Mouse (Mus musculus) embryonic facial prominence, embryonic 15.5 days (tissue): ENCODE data around the gene Fam149b. TPM values are rescaled to one million over a fixed set of nuclear protein-coding genes. Genes with fewer than 3 reads are reported as not detected.
A peak's percentile ranks its signal among the peaks of the same experiment; 100 is the strongest.

Experiments used
- ATAC-seq: fragments of 200-750 bp; cut with Nextera tagmentation; 2 replicates; pipeline ENCODE4 v1.8.0; 2017; ENCODE audit warnings: low read depth, moderate TSS enrichment; ENCODE audit not compliant: insufficient number of reproducible peaks, low FRiP score, low TSS enrichment
- H3K27ac ChIP-seq: fragments of 300-500 bp; sonication (generic); replicated peaks from 2 replicates; pipeline ENCODE4 v1.5.1; 2015; ENCODE audit warnings: mild to moderate bottlenecking, inconsistent platforms
- H3K27me3 ChIP-seq: fragments of 300-500 bp; sonication (generic); 2 replicates; pipeline ENCODE4 v1.6.1; 2015; ENCODE audit warnings: inconsistent platforms
- H3K36me3 ChIP-seq: fragments of 300-500 bp; sonication (generic); 2 replicates; pipeline ENCODE4 v1.6.1; 2015; ENCODE audit warnings: mild to moderate bottlenecking, inconsistent platforms
- H3K4me1 ChIP-seq: fragments of 300-500 bp; sonication (generic); 2 replicates; pipeline ENCODE4 v1.6.1; 2015; ENCODE audit warnings: inconsistent platforms
- H3K4me2 ChIP-seq: fragments of 300-500 bp; sonication (generic); replicated peaks from 2 replicates; pipeline ENCODE4 v1.6.1; 2015; ENCODE audit warnings: mild to moderate bottlenecking, inconsistent platforms
- H3K4me3 ChIP-seq: fragments of 300-500 bp; sonication (generic); replicated peaks from 2 replicates; pipeline ENCODE4 v1.5.1; 2015; ENCODE audit warnings: mild to moderate bottlenecking, inconsistent platforms
- H3K9ac ChIP-seq: fragments of 300-500 bp; sonication (generic); 2 replicates; pipeline ENCODE4 v1.6.1; 2015; ENCODE audit warnings: inconsistent platforms
- H3K9me3 ChIP-seq: fragments of 300-500 bp; sonication (generic); replicated peaks from 2 replicates; pipeline ENCODE4 v1.6.1; 2016; ENCODE audit warnings: inconsistent platforms
- WGBS: fragments of 180-500 bp; shearing (Covaris S2); methylation state at CpG from one replicate; pipeline ENCODE4 v1.1.7; 2015; 5-methylcytosine and 5-hydroxymethylcytosine counted together
- polyA plus RNA-seq: library from polyadenylated mRNA; unstranded; fragments of >200 nt; fragmentation: Nextera tagmentation; extraction: Ambion mirVana; gene quantifications from 2 replicates; pipeline ENCODE4 v1.2.1, GENCODE M21; 2015

Fam149b gene
- polyA plus RNA-seq, 1 experiment from 2014 or later, result 36.0 TPM

- no peaks in the 10 kb centered on the region for H3K4me1 ChIP-seq
- no peaks in the 10 kb centered on the region for H3K9me3 ChIP-seq
- 90% methylated on average over 4 of the region's 4 CpGs for WGBS
- H3K36me3 ChIP-seq, result peaks cover 78% of the 10 kb centered on the region
- H3K4me3 ChIP-seq, result no peak overlapping the region
- H3K4me2 ChIP-seq, result no peak overlapping the region
- H3K9ac ChIP-seq, result no peak overlapping the region
- no peak overlapping the region for H3K27ac ChIP-seq
- ATAC-seq, result no peak
- no peaks in the 10 kb centered on the region for H3K27me3 ChIP-seq
These were observed 15.3 kb downstream of the Fam149b start for GRCm38 (mm10) chr14:20363230-20363629.

GRCm38 (mm10) chr14:20368271-20368670, 20.3 kb downstream of the Fam149b start:
- no peak for ATAC-seq
- Histone ChIP-seq H3K4me1 (no peaks in the 10 kb centered on the region), H3K4me3 (no peak overlapping the region), H3K4me2 (no peak overlapping the region), H3K36me3 (peaks cover 56% of the 10 kb centered on the region), H3K27ac (no peak overlapping the region), H3K9me3 (no peaks in the 10 kb centered on the region), H3K27me3 (no peaks in the 10 kb centered on the region), H3K9ac (no peak overlapping the region)
- WGBS, result 94% methylated on average over 3 of the region's 3 CpGs

- Histone ChIP-seq H3K4me3 (no peak overlapping the region), H3K27ac (no peak overlapping the region), H3K4me1 (no peaks in the 10 kb centered on the region), H3K9ac (no peak overlapping the region), H3K4me2 (no peak overlapping the region), H3K9me3 (no peaks in the 10 kb centered on the region), H3K36me3 (peaks cover 54% of the 10 kb centered on the region), H3K27me3 (no peaks in the 10 kb centered on the region)
- ATAC-seq, result no peak
- WGBS, result 83% methylated on average over 7 of the region's 7 CpGs
These were observed 22.8 kb downstream of the Fam149b start for GRCm38 (mm10) chr14:20370798-20371197.

GRCm38 (mm10) chr14:20371854-20372253, 23.9 kb downstream of the Fam149b start:
- WGBS, result 69% methylated on average over 1 of the region's 1 CpGs
- Histone ChIP-seq H3K4me1 (no peaks in the 10 kb centered on the region), H3K9ac (no peak overlapping the region), H3K9me3 (no peaks in the 10 kb centered on the region), H3K4me3 (no peak overlapping the region), H3K4me2 (no peak overlapping the region), H3K36me3 (peaks cover 57% of the 10 kb centered on the region), H3K27ac (no peak overlapping the region), H3K27me3 (no peaks in the 10 kb centered on the region)
- no peak for ATAC-seq

GRCm38 (mm10) chr14:20377112-20377521, 29.2 kb downstream of the Fam149b start:
- Histone ChIP-seq H3K9ac (no peak overlapping the region), H3K27ac (no peak overlapping the region), H3K4me3 (no peak overlapping the region), H3K4me2 (no peak overlapping the region), H3K27me3 (no peaks in the 10 kb centered on the region), H3K4me1 (no peaks in the 10 kb centered on the region), H3K36me3 (peaks cover 52% of the 10 kb centered on the region), H3K9me3 (no peaks in the 10 kb centered on the region)
- no peak for ATAC-seq
- WGBS, result 72% methylated on average over 4 of the region's 4 CpGs

GRCm38 (mm10) chr14:20378313-20379061, 30.5 kb downstream of the Fam149b start:
- peak; percentile 47; the same call in 1 of the 2 replicates for ATAC-seq
- Histone ChIP-seq H3K4me2 (no peak overlapping the region), H3K27ac (no peak overlapping the region), H3K36me3 (peaks cover 53% of the 10 kb centered on the region), H3K4me1 (no peaks in the 10 kb centered on the region), H3K9ac (no peak overlapping the region), H3K9me3 (no peaks in the 10 kb centered on the region), H3K4me3 (no peak overlapping the region), H3K27me3 (no peaks in the 10 kb centered on the region)
- 35% methylated on average over 13 of the region's 13 CpGs for WGBS

- no peak overlapping the region for H3K27ac ChIP-seq
- no peaks in the 10 kb centered on the region for H3K9me3 ChIP-seq
- 79% methylated on average over 5 of the region's 5 CpGs for WGBS
- no peak overlapping the region for H3K4me2 ChIP-seq
- H3K36me3 ChIP-seq, result peaks cover 52% of the 10 kb centered on the region
- no peak overlapping the region for H3K9ac ChIP-seq
- H3K27me3 ChIP-seq, result no peaks in the 10 kb centered on the region
- H3K4me3 ChIP-seq, result no peak overlapping the region
- H3K4me1 ChIP-seq, result no peaks in the 10 kb centered on the region
- ATAC-seq, result no peak
These were observed 31.2 kb downstream of the Fam149b start for GRCm38 (mm10) chr14:20379087-20379640.

- Histone ChIP-seq H3K9ac (no peak overlapping the region), H3K36me3 (peaks cover 47% of the 10 kb centered on the region), H3K9me3 (no peaks in the 10 kb centered on the region), H3K27me3 (no peaks in the 10 kb centered on the region), H3K4me3 (no peak overlapping the region), H3K4me1 (no peaks in the 10 kb centered on the region), H3K4me2 (no peak overlapping the region), H3K27ac (no peak overlapping the region)
- 81% methylated on average over 9 of the region's 9 CpGs for WGBS
- ATAC-seq, result no peak
These were observed 31.9 kb downstream of the Fam149b start for GRCm38 (mm10) chr14:20379753-20380430.

GRCm38 (mm10) chr14:20388441-20389129, 40.6 kb downstream of the Fam149b start, which contains the start of gene Dnajc9:
Gene Dnajc9 (minus strand): TSS chr14:20388910.
- Histone ChIP-seq H3K9ac (peak within 1 kb of the TSS; percentile 62), H3K4me3 (peak within 1 kb of the TSS; percentile 83), H3K27ac (peak within 1 kb of the TSS; percentile 89), H3K27me3 (no peaks in the 10 kb centered on the region), H3K9me3 (no peaks in the 10 kb centered on the region), H3K4me1 (peaks cover 31% of the 10 kb centered on the region), H3K36me3 (peaks cover 27% of the 10 kb centered on the region), H3K4me2 (peak within 1 kb of the TSS; percentile 66)
- ATAC-seq, result peak; percentile 72
- WGBS, result 0% methylated on average over 59 of the region's 59 CpGs

GRCm38 (mm10) chr14:20389446-20390079, 41.6 kb downstream of the Fam149b start:
- WGBS, result 83% methylated on average over 8 of the region's 8 CpGs
- Histone ChIP-seq H3K9me3 (no peaks in the 10 kb centered on the region), H3K27ac (peak overlapping the region; percentile 89; the same call in 1 of the 2 replicates), H3K36me3 (peaks cover 23% of the 10 kb centered on the region), H3K4me3 (peak overlapping the region; percentile 83), H3K4me2 (peak overlapping the region; percentile 66), H3K9ac (no peak overlapping the region), H3K4me1 (peaks cover 31% of the 10 kb centered on the region), H3K27me3 (no peaks in the 10 kb centered on the region)
- no peak for ATAC-seq
